Mouse (Mus musculus): ENCODE data around the gene Ubqln4. TPM values are rescaled to one million over a fixed set of nuclear protein-coding genes. Genes with fewer than 3 reads are reported as not detected.
A peak's percentile ranks its signal among the peaks of the same experiment; 100 is the strongest.
"Not testable (repeated sequence)": the region's sequence is repeated elsewhere in the genome, so short reads cannot be mapped to it uniquely, and the experiment has no call there.

Ubqln4 gene
- total RNA-seq, 2 experiments from 2014 or later = 55.4 to 60.0 TPM

- no peak for DNase-seq
- intact Hi-C loops (cut with DNase I) = loop anchor here (5.0 kb wide), 1 partner anchor 146 kb away; no protein-coding TSS in a partner anchor
Measured at GRCm38 (mm10) chr3:88591044-88591443, 37.5 kb downstream of the Ubqln4 start.

- intact Hi-C loops (cut with DNase I) = loop anchor here (5.0 kb wide), 1 partner anchor 145 kb away; no protein-coding TSS in a partner anchor
- DNase-seq = peak in 1 of 2 experiments; percentile 61
Measured at GRCm38 (mm10) chr3:88591950-88592731, 38.6 kb downstream of the Ubqln4 start.

- DNase-seq = no peak
- intact Hi-C loops (cut with DNase I) = loop anchor here (5.0 kb wide), 1 partner anchor 144 kb away; no protein-coding TSS in a partner anchor
Measured at GRCm38 (mm10) chr3:88592942-88593576, 39.5 kb downstream of the Ubqln4 start.

GRCm38 (mm10) chr3:88593893-88594580 lies 40.5 kb downstream of the Ubqln4 start:
- intact Hi-C loops (cut with DNase I) = loop anchor here (5.0 kb wide), 1 partner anchor 143 kb away; no protein-coding TSS in a partner anchor

GRCm38 (mm10) chr3:88596547-88596946 lies 43.0 kb downstream of the Ubqln4 start:
- intact Hi-C loops (cut with DNase I) = not testable (repeated sequence)

More at GRCm38 (mm10) chr3:88593893-88594580, 40.5 kb downstream of the Ubqln4 start:
- DNase-seq = no peak

GRCm38 (mm10) chr3:88602466-88602865 lies 48.9 kb downstream of the Ubqln4 start:
- intact Hi-C loops (cut with DNase I) = no loop called here
- no peak for DNase-seq

More at GRCm38 (mm10) chr3:88596547-88596946, 43.0 kb downstream of the Ubqln4 start:
- not testable (repeated sequence) for DNase-seq

- intact Hi-C loops (cut with DNase I) = no loop called here
- DNase-seq = peak; percentile 79 to 83
Measured at GRCm38 (mm10) chr3:88603714-88604161, 50.2 kb downstream of the Ubqln4 start.

- DNase-seq = no peak
- intact Hi-C loops (cut with DNase I) = loop anchor here (1.0 kb wide), 1 partner anchor 17 kb away; no protein-coding TSS in a partner anchor
Measured at GRCm38 (mm10) chr3:88604863-88605262, 51.3 kb downstream of the Ubqln4 start.

GRCm38 (mm10) chr3:88605666-88606065 lies 52.1 kb downstream of the Ubqln4 start, which contains the start of gene Arhgef2:
Gene Arhgef2 (plus strand): TSS chr3:88605966.
- intact Hi-C loops (cut with DNase I) = loop anchor here (1.0 kb wide), 1 partner anchor 17 kb away; no protein-coding TSS in a partner anchor
- not testable (repeated sequence) for DNase-seq

- peak; percentile 90 to 94 for DNase-seq
- intact Hi-C loops (cut with DNase I) = loop anchor here (1.0 kb wide), 1 partner anchor 31 kb away; no protein-coding TSS in a partner anchor
Measured at GRCm38 (mm10) chr3:88607065-88607757, 53.7 kb downstream of the Ubqln4 start.

GRCm38 (mm10) chr3:88607758-88608138 lies 54.2 kb downstream of the Ubqln4 start:
- intact Hi-C loops (cut with DNase I) = loop anchor here (1.0 kb wide), 1 partner anchor 31 kb away; no protein-coding TSS in a partner anchor

GRCm38 (mm10) chr3:88609066-88609465 lies 55.5 kb downstream of the Ubqln4 start:
- no peak for DNase-seq
- intact Hi-C loops (cut with DNase I) = no loop called here

More at GRCm38 (mm10) chr3:88607758-88608138, 54.2 kb downstream of the Ubqln4 start:
- no peak for DNase-seq

GRCm38 (mm10) chr3:88614418-88614817 lies 60.9 kb downstream of the Ubqln4 start:
- intact Hi-C loops (cut with DNase I) = no loop called here
- DNase-seq = no peak

GRCm38 (mm10) chr3:88615117-88615516 lies 61.6 kb downstream of the Ubqln4 start:
- intact Hi-C loops (cut with DNase I) = no loop called here
- no peak for DNase-seq

GRCm38 (mm10) chr3:88615902-88616391 lies 62.4 kb downstream of the Ubqln4 start:
- peak; percentile 75 to 84 for DNase-seq
- intact Hi-C loops (cut with DNase I) = no loop called here

- intact Hi-C loops (cut with DNase I) = no loop called here
Measured at GRCm38 (mm10) chr3:88616951-88617500, 63.5 kb downstream of the Ubqln4 start.

GRCm38 (mm10) chr3:88618074-88618871 lies 64.7 kb downstream of the Ubqln4 start:
- DNase-seq = no peak
- intact Hi-C loops (cut with DNase I) = loop anchor here (2.0 kb wide), 1 partner anchor 19 kb away; no protein-coding TSS in a partner anchor

More at GRCm38 (mm10) chr3:88616951-88617500, 63.5 kb downstream of the Ubqln4 start:
- no peak for DNase-seq
